Comparison of ENCODE assay signal across 32 mouse cellular contexts in the genomic region with DNA sequence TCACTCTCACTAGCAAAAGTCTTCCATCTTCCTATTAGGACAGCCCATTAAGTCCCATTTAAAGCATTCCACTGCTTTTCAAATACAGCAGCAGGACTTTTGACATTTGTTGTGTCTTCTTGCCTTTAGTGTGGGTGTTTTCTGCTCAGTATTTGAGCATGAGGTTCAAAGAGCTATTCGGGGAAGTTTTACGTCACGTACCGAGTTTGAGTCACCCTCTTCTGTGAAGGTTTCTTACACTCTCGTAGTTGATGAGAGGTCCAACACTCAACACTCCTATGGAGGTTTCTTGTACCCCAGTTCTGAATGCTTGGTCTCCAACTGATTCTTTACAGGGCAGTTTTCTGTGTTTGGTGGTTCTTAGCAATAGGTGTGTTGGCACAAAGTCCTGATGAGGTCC. TPM values are rescaled to one million over a fixed set of nuclear protein-coding genes. Genes with fewer than 3 reads are reported as not detected.
A peak's percentile ranks its signal among the peaks of the same experiment; 100 is the strongest.
DNase-seq lines count a peak whose midpoint lies in the region; ATAC-seq lines count a peak whose summit lies in the region.
"Had no signal": no experiment of that assay in that cellular context is flagged by ENCODE, and none has a peak within 500 bp of the region (broad histone marks: within the 10 kb centered on the region; RNA-seq: fewer than 3 reads in every experiment).

No protein-coding gene starts in this region.

- no peak overlapping the region for H3K9ac ChIP-seq in midbrain, embryonic 11.5 days (ENCODE audit: low read length)
- H3K9ac ChIP-seq in midbrain, embryonic 16.5 days (ENCODE audit: low read depth, low read length) = no peak overlapping the region
- H3K9ac ChIP-seq: embryonic facial prominence, embryonic 13.5 days; forebrain, embryonic 12.5 days; forebrain, embryonic 15.5 days; heart, embryonic 13.5 days; hindbrain, embryonic 14.5 days; intestine, embryonic 15.5 days had no signal

- 90% methylated on average over 5 of the region's 5 CpGs for WGBS in midbrain, embryonic 11.5 days
- WGBS in midbrain, embryonic 16.5 days = 90% methylated on average over 5 of the region's 5 CpGs

- H3K4me2 ChIP-seq in midbrain, embryonic 11.5 days = no peak overlapping the region
- no peak overlapping the region for H3K4me2 ChIP-seq in midbrain, embryonic 16.5 days (ENCODE audit: low read length)
- H3K4me2 ChIP-seq: embryonic facial prominence, embryonic 13.5 days; forebrain, embryonic 12.5 days; forebrain, embryonic 15.5 days; heart, embryonic 13.5 days; hindbrain, embryonic 14.5 days; intestine, embryonic 15.5 days had no signal

- H3K9me3 ChIP-seq in midbrain, embryonic 11.5 days (ENCODE audit: control insufficient read depth, low read length) = no peaks in the 10 kb centered on the region
- no peaks in the 10 kb centered on the region for H3K9me3 ChIP-seq in midbrain, embryonic 16.5 days (replicated peaks; ENCODE audit: control insufficient read depth, low read length, poor library complexity, severe bottlenecking)
- H3K9me3 ChIP-seq: embryonic facial prominence, embryonic 10.5 days; embryonic facial prominence, embryonic 13.5 days; forebrain, embryonic 12.5 days; forebrain, embryonic 15.5 days; heart, embryonic 10.5 days; heart, embryonic 13.5 days; intestine, embryonic 15.5 days had no signal

- no peak overlapping the region for H3K4me3 ChIP-seq in midbrain, embryonic 11.5 days (ENCODE audit: low read depth, low read length)
- no peak overlapping the region for H3K4me3 ChIP-seq in midbrain, embryonic 16.5 days (ENCODE audit: low read depth, low read length)
- H3K4me3 ChIP-seq: embryonic facial prominence, embryonic 10.5 days; embryonic facial prominence, embryonic 13.5 days; erythroblast, embryonic 14.5 days; forebrain, embryonic 12.5 days; forebrain, embryonic 15.5 days; heart, adult 2 months; heart, embryonic 10.5 days; heart, embryonic 13.5 days; intestine, embryonic 15.5 days had no signal

- H3K4me1 ChIP-seq in midbrain, embryonic 11.5 days (ENCODE audit: control insufficient read depth, insufficient read depth, low read length) = 0 out of 2 replicates have a peak, but pooled peaks cover 2% of the 10 kb centered on the region
- no peaks in the 10 kb centered on the region for H3K4me1 ChIP-seq in midbrain, embryonic 16.5 days (ENCODE audit: control insufficient read depth, insufficient read depth, low read length)
- H3K4me1 ChIP-seq: embryonic facial prominence, embryonic 13.5 days; forebrain, embryonic 15.5 days had no signal

- peak; percentile 41 for DNase-seq in midbrain, embryonic 11.5 days (ENCODE audit: low spot score, missing footprints)
- no peak for DNase-seq in thymus, postnatal 36 days
- no peak for DNase-seq in ovary, postnatal 36 days (ENCODE audit: low spot score)
- DNase-seq: adrenal gland, adult 2 months; adrenal gland, postnatal 14 days; B cell, adult 2 months; cerebellum, adult 8-10 months; cerebellum, postnatal 10 days; cerebellum, postnatal 36 days; embryo, embryonic 11 days; gastrocnemius, postnatal 25 days; heart, adult 2 months; heart, postnatal 14 days; heart, postnatal 4 days had no signal

- H3K36me3 ChIP-seq in midbrain, embryonic 11.5 days (ENCODE audit: control insufficient read depth, insufficient read depth, low read length) = no peaks in the 10 kb centered on the region
- no peaks in the 10 kb centered on the region for H3K36me3 ChIP-seq in midbrain, embryonic 16.5 days (ENCODE audit: control insufficient read depth, insufficient read depth, low read length)
- H3K36me3 ChIP-seq: embryonic facial prominence, embryonic 10.5 days; embryonic facial prominence, embryonic 13.5 days; forebrain, embryonic 12.5 days; forebrain, embryonic 15.5 days; G1E; heart, embryonic 10.5 days; heart, embryonic 13.5 days; intestine, embryonic 15.5 days had no signal

- no peak for ATAC-seq in midbrain, embryonic 11.5 days (ENCODE audit: low FRiP score)
- ATAC-seq in midbrain, embryonic 16.5 days = no peak
- ATAC-seq in activated CD4-positive, CD25-positive, alpha-beta regulatory T cell, adult 4 months = peak; percentile 68
- ATAC-seq in inflammation-experienced regulatory T-cells, adult 6 months = peak; percentile 69
- ATAC-seq: forebrain, embryonic 15.5 days; hindbrain, postnatal 0 days; intestine, embryonic 15.5 days; Patski had no signal

- no peak overlapping the region for H3K27ac ChIP-seq in midbrain, embryonic 11.5 days (ENCODE audit: low read depth, low read length)
- no peak overlapping the region for H3K27ac ChIP-seq in midbrain, embryonic 16.5 days (ENCODE audit: low read length)
- H3K27ac ChIP-seq: embryonic facial prominence, embryonic 10.5 days; embryonic facial prominence, embryonic 13.5 days; forebrain, embryonic 12.5 days; forebrain, embryonic 15.5 days; heart, adult 2 months; heart, embryonic 10.5 days; heart, embryonic 13.5 days; hindbrain, embryonic 14.5 days; hindbrain, postnatal 0 days; intestine, embryonic 15.5 days had no signal

- H3K27me3 ChIP-seq in midbrain, embryonic 11.5 days (ENCODE audit: control insufficient read depth, insufficient read depth, low read length) = no peaks in the 10 kb centered on the region
- no peaks in the 10 kb centered on the region for H3K27me3 ChIP-seq in midbrain, embryonic 16.5 days (ENCODE audit: control insufficient read depth, insufficient read depth, low read depth, low read length)
- H3K27me3 ChIP-seq: CH12.LX; embryonic facial prominence, embryonic 13.5 days; forebrain, embryonic 12.5 days; forebrain, embryonic 15.5 days; heart, embryonic 13.5 days; intestine, embryonic 15.5 days; Patski had no signal

RNA-seq across cellular contexts. Expression of gene Rps21, which starts 9.3 kb away (rescaled TPM):
- 443 and 494 TPM in 2 replicates for polyA plus RNA-seq in midbrain, embryonic 11.5 days (2014; fragmentation: Nextera tagmentation; extraction: Ambion mirVana)
- polyA plus RNA-seq in midbrain, embryonic 16.5 days (2015; fragmentation: Nextera tagmentation; extraction: Ambion mirVana) = 295 and 298 TPM in 2 replicates
- polyA plus RNA-seq in activated CD4-positive, CD25-positive, alpha-beta regulatory T cell, adult 4 months (2017; shearing (Covaris generic)) = 1,000 to 10,000 TPM; 1,181 to 1,680 TPM
- polyA plus RNA-seq in inflammation-experienced regulatory T-cells, adult 6 months (2017; shearing (Covaris generic)) = 1,000 to 10,000 TPM; 1,053 to 1,596 (median 1,304) TPM

RNA-seq across cellular contexts. Expression of gene Lama5, which starts 22.3 kb away (rescaled TPM):
- polyA plus RNA-seq in midbrain, embryonic 11.5 days (2014; fragmentation: Nextera tagmentation; extraction: Ambion mirVana) = 3.8 and 3.9 TPM in 2 replicates
- 1.6 and 2.6 TPM in 2 replicates for polyA plus RNA-seq in midbrain, embryonic 16.5 days (2015; fragmentation: Nextera tagmentation; extraction: Ambion mirVana)
- under 1 TPM; 0.28 to 0.59 TPM for polyA plus RNA-seq in activated CD4-positive, CD25-positive, alpha-beta regulatory T cell, adult 4 months (2017; shearing (Covaris generic))
- polyA plus RNA-seq in inflammation-experienced regulatory T-cells, adult 6 months (2017; shearing (Covaris generic)) = under 1 TPM in 2 of 3 experiments, not detected in 1; 0.33 to 0.40 TPM

RNA-seq across cellular contexts. Expression of gene Cables2, which starts 25.4 kb away (rescaled TPM):
- polyA plus RNA-seq in midbrain, embryonic 11.5 days (2014; fragmentation: Nextera tagmentation; extraction: Ambion mirVana) = 13.3 and 14.4 TPM in 2 replicates
- polyA plus RNA-seq in midbrain, embryonic 16.5 days (2015; fragmentation: Nextera tagmentation; extraction: Ambion mirVana) = 24.2 and 25.6 TPM in 2 replicates
- 1 to 10 TPM; 5.9 to 7.2 TPM for polyA plus RNA-seq in activated CD4-positive, CD25-positive, alpha-beta regulatory T cell, adult 4 months (2017; shearing (Covaris generic))
- 1 to 10 TPM; 6.7 to 8.0 (median 7.7) TPM for polyA plus RNA-seq in inflammation-experienced regulatory T-cells, adult 6 months (2017; shearing (Covaris generic))

RNA-seq across cellular contexts. Expression of gene Rbbp8nl, which starts 41.8 kb away (rescaled TPM):
- polyA plus RNA-seq in midbrain, embryonic 11.5 days (2014; fragmentation: Nextera tagmentation; extraction: Ambion mirVana) = not detected in 2 replicates
- polyA plus RNA-seq in midbrain, embryonic 16.5 days (2015; fragmentation: Nextera tagmentation; extraction: Ambion mirVana) = not detected in 2 replicates
- not detected for polyA plus RNA-seq in activated CD4-positive, CD25-positive, alpha-beta regulatory T cell, adult 4 months (2017; shearing (Covaris generic))
- not detected for polyA plus RNA-seq in inflammation-experienced regulatory T-cells, adult 6 months (2017; shearing (Covaris generic))
- polyA plus RNA-seq: adrenal gland, adult 2 months; cortical plate, adult 2 months; erythroblast, embryonic 14.5 days; forebrain, embryonic 15.5 days; G1E; heart, adult 2 months; hindbrain, embryonic 11.5 days; hindbrain, embryonic 14.5 days; hindbrain, postnatal 0 days; Patski had no signal

Comparison
In these comparisons a context has a peak if more than half of its experiments do, and no peak if none do; other contexts are left out.
1. ATAC-seq: peak in activated CD4-positive, CD25-positive, alpha-beta regulatory T cell, adult 4 months (single experiment) and inflammation-experienced regulatory T-cells, adult 6 months (single experiment); none in midbrain, embryonic 11.5 days (single experiment) and midbrain, embryonic 16.5 days (single experiment).